In the genomic region with DNA sequence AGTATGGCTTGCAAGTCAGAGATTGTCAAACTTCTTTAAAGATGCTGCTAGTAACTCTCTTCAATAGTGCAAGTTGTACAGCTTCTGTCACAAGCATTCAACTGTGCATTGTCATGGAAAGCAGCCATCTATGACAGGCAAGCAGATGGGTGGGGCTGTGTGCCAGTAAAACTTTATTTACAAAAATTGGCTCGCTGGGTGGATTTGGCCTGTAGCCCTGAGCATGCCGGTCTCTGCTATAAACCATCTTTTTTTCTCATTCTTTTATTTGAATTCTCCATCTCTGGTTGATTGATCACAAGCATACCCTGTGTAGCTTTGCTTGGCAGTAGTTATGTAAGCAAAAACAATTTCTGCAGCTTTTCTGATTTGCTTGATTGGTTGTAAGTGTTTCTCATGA, we compare ENCODE assay signal across 10 mouse cellular contexts.
A peak's percentile ranks its signal among the peaks of the same experiment; 100 is the strongest.
DNase-seq lines count a peak whose midpoint lies in the region; ATAC-seq and TF ChIP-seq lines count a peak whose summit lies in the region.
"Had no signal": no experiment of that assay in that cellular context is flagged by ENCODE, and none has a peak within 500 bp of the region (broad histone marks: within the 10 kb centered on the region; RNA-seq: fewer than 3 reads in every experiment).

No protein-coding gene starts in this region.

- H3K79me2 ChIP-seq in heart, adult 2 months (replicated peaks; ENCODE audit: control insufficient read depth, insufficient read depth, low read length), result no peaks in the 10 kb centered on the region

- no peak for TF ChIP-seq CTCF in lung, adult 2 months (IDR thresholded peaks at IDR 0.05; ENCODE audit: insufficient read depth, low read length)
- TF ChIP-seq CTCF in heart, adult 2 months (IDR thresholded peaks at IDR 0.05), result no peak

- DNase-seq in embryonic facial prominence, embryonic 14.5 days (ENCODE audit: low spot score), result peak; percentile 58
- DNase-seq in embryonic facial prominence, embryonic 10.5 days (ENCODE audit: low spot score), result no peak
- peak; percentile 11 for DNase-seq in lung, postnatal 14 days
- DNase-seq in lung, adult 2 months, result no peak
- peak; percentile 82 to 83 for DNase-seq in layer of hippocampus, postnatal 36 days
- peak; percentile 27 for DNase-seq in telencephalon, adult 2 months (ENCODE audit: low read depth, low spot score)
- no peak for DNase-seq in ovary, postnatal 14 days (ENCODE audit: low spot score)
- no peak for DNase-seq in heart, adult 2 months
- DNase-seq: cerebellum, adult 18-20 months had no signal

- intact Hi-C loops in heart, adult 2 months (cut with DNase I), result no loop called here

- TF ChIP-seq EP300 in heart, adult 2 months (IDR thresholded peaks at IDR 0.05; ENCODE audit: insufficient read depth, low read depth, low read length), result no peak

- no peak overlapping the region for H3K27ac ChIP-seq in embryonic facial prominence, embryonic 14.5 days (replicated peaks; ENCODE audit: low read depth, low read length)
- H3K27ac ChIP-seq in embryonic facial prominence, embryonic 10.5 days (replicated peaks), result no peak overlapping the region
- H3K27ac ChIP-seq in heart, adult 2 months, result no peak overlapping the region
- H3K27ac ChIP-seq: limb, embryonic 15.5 days had no signal

- H3K4me3 ChIP-seq in embryonic facial prominence, embryonic 14.5 days (ENCODE audit: low read depth, low read length), result no peak overlapping the region
- no peak overlapping the region for H3K4me3 ChIP-seq in embryonic facial prominence, embryonic 10.5 days
- H3K4me3 ChIP-seq in lung, adult 2 months (replicated peaks; ENCODE audit: extremely low read depth, low read depth, low read length), result no peak overlapping the region
- no peak overlapping the region for H3K4me3 ChIP-seq in heart, adult 2 months
- H3K4me3 ChIP-seq: limb, embryonic 15.5 days had no signal

- no peaks in the 10 kb centered on the region for H3K4me1 ChIP-seq in embryonic facial prominence, embryonic 14.5 days (ENCODE audit: control insufficient read depth, insufficient read depth, low read length)
- H3K4me1 ChIP-seq in embryonic facial prominence, embryonic 10.5 days, result 0 out of 2 replicates have a peak, but pooled peaks cover 4% of the 10 kb centered on the region
- no peaks in the 10 kb centered on the region for H3K4me1 ChIP-seq in lung, adult 2 months (ENCODE audit: control insufficient read depth, insufficient read depth, low read length)
- H3K4me1 ChIP-seq in heart, adult 2 months (ENCODE audit: control insufficient read depth, insufficient read depth, low read length), result no peaks in the 10 kb centered on the region
- H3K4me1 ChIP-seq: limb, embryonic 15.5 days had no signal

- H3K36me3 ChIP-seq in embryonic facial prominence, embryonic 14.5 days (ENCODE audit: control insufficient read depth, insufficient read depth, low read length), result no peaks in the 10 kb centered on the region
- peaks cover 4% of the 10 kb centered on the region; the same call in 1 of the 2 replicates for H3K36me3 ChIP-seq in embryonic facial prominence, embryonic 10.5 days (replicated peaks)
- no peaks in the 10 kb centered on the region for H3K36me3 ChIP-seq in heart, adult 2 months (ENCODE audit: control insufficient read depth, insufficient read depth, low read length)
- H3K36me3 ChIP-seq: limb, embryonic 15.5 days had no signal

- H3K9ac ChIP-seq in embryonic facial prominence, embryonic 14.5 days (ENCODE audit: low read depth, low read length), result no peak overlapping the region
- H3K9ac ChIP-seq in heart, adult 2 months (ENCODE audit: low read depth, low read length), result no peak overlapping the region
- H3K9ac ChIP-seq: limb, embryonic 15.5 days had no signal

- ATAC-seq in embryonic facial prominence, embryonic 14.5 days (ENCODE audit: low read depth), result peak; percentile 47; the same call in 1 of the 2 replicates

- H3K9me3 ChIP-seq in embryonic facial prominence, embryonic 14.5 days (ENCODE audit: control insufficient read depth, low read length), result no peaks in the 10 kb centered on the region
- H3K9me3 ChIP-seq in embryonic facial prominence, embryonic 10.5 days, result no peaks in the 10 kb centered on the region
- H3K9me3 ChIP-seq: limb, embryonic 15.5 days had no signal

- no peak for TF ChIP-seq POLR2A in lung, adult 2 months (IDR thresholded peaks at IDR 0.05; ENCODE audit: borderline replicate concordance, extremely low read depth, low read depth, low read length)
- no peak for TF ChIP-seq POLR2A in heart, adult 2 months (IDR thresholded peaks at IDR 0.05; ENCODE audit: insufficient read depth, low read depth, low read length)

- H3K27me3 ChIP-seq in embryonic facial prominence, embryonic 14.5 days (replicated peaks; ENCODE audit: control insufficient read depth, insufficient read depth, low read length), result no peaks in the 10 kb centered on the region
- H3K27me3 ChIP-seq in embryonic facial prominence, embryonic 10.5 days (replicated peaks; ENCODE audit: low read depth, poor library complexity, severe bottlenecking), result no peaks in the 10 kb centered on the region
- H3K27me3 ChIP-seq in heart, adult 2 months (ENCODE audit: control insufficient read depth, insufficient read depth, low read length), result no peaks in the 10 kb centered on the region
- H3K27me3 ChIP-seq: limb, embryonic 15.5 days had no signal

- H3K4me2 ChIP-seq in embryonic facial prominence, embryonic 14.5 days (ENCODE audit: low read depth, low read length), result no peak overlapping the region
- H3K4me2 ChIP-seq: limb, embryonic 15.5 days had no signal

- WGBS in embryonic facial prominence, embryonic 14.5 days, result 45% methylated on average over 2 of the region's 2 CpGs
- 91% methylated on average over 2 of the region's 2 CpGs for WGBS in embryonic facial prominence, embryonic 10.5 days
- 45% methylated on average over 2 of the region's 2 CpGs for WGBS in lung, adult 2 months
- WGBS in heart, adult 2 months, result 57% methylated on average over 2 of the region's 2 CpGs

Comparison
In these comparisons a context has a peak if more than half of its experiments do, and no peak if none do; other contexts are left out.
1. DNase-seq: peak in embryonic facial prominence, embryonic 14.5 days (single experiment), lung, postnatal 14 days (single experiment), layer of hippocampus, postnatal 36 days (2 of 2) and telencephalon, adult 2 months (single experiment); none in embryonic facial prominence, embryonic 10.5 days (single experiment), lung, adult 2 months (single experiment), ovary, postnatal 14 days (single experiment) and heart, adult 2 months (0 of 2).